Mouse (Mus musculus) G1E-ER4 (cell line): ENCODE measurements around the gene Nampt. TPM values are rescaled to one million over a fixed set of nuclear protein-coding genes. Genes with fewer than 3 reads are reported as not detected.

Source experiments
- GATA1 ChIP-seq: IDR thresholded peaks from one replicate; pipeline ENCODE4 v1.8.0; 2012; ENCODE audit warnings: low read length, inconsistent platforms
- polyA plus RNA-seq: library from polyadenylated mRNA; stranded (reverse); fragments of >175 nt; gene quantifications from 2 replicates; pipeline ENCODE4 v1.2.3, GENCODE M21; 2012

Gene Nampt
- polyA plus RNA-seq, 1 experiment: 26.6 TPM

- no peak for TF ChIP-seq GATA1
Measured at GRCm38 (mm10) chr12:32884356-32884755, 65.0 kb downstream of the Nampt start.

- no peak for TF ChIP-seq GATA1
Measured at GRCm38 (mm10) chr12:32885041-32885440, 65.7 kb downstream of the Nampt start.

- TF ChIP-seq GATA1: no peak
Measured at GRCm38 (mm10) chr12:32886353-32886752, 67.0 kb downstream of the Nampt start.

GRCm38 (mm10) chr12:32888226-32888625 is 68.9 kb downstream of the Nampt start:
- TF ChIP-seq GATA1: no peak

GRCm38 (mm10) chr12:32889846-32890245 is 70.5 kb downstream of the Nampt start:
- TF ChIP-seq GATA1: no peak

GRCm38 (mm10) chr12:32890455-32890854 is 71.1 kb downstream of the Nampt start:
- no peak for TF ChIP-seq GATA1

GRCm38 (mm10) chr12:32893212-32893611 is 73.9 kb downstream of the Nampt start:
- no peak for TF ChIP-seq GATA1

- no peak for TF ChIP-seq GATA1
Measured at GRCm38 (mm10) chr12:32895806-32896205, 76.5 kb downstream of the Nampt start.

- TF ChIP-seq GATA1: no peak
Measured at GRCm38 (mm10) chr12:32896496-32896895, 77.2 kb downstream of the Nampt start.

- no peak for TF ChIP-seq GATA1
Measured at GRCm38 (mm10) chr12:32897199-32898120, 78.1 kb downstream of the Nampt start.

GRCm38 (mm10) chr12:32901005-32901404 is 81.7 kb downstream of the Nampt start:
- no peak for TF ChIP-seq GATA1

Other genes starting within 250 kb of the Nampt start
- 5.4 and 8.7 TPM in 2 replicates for gene Sypl, start 134.3 kb downstream of the Nampt start, polyA plus RNA-seq